Mouse (Mus musculus) erythroblast, adult 5-6 weeks (primary cell): ENCODE data around the gene Tbc1d30. TPM values are rescaled to one million over a fixed set of nuclear protein-coding genes. Genes with fewer than 3 reads are reported as not detected.

Experiments
- ATAC-seq: replicated peaks from 2 replicates; pipeline ENCODE4 v1.8.0; 2016; ENCODE audit warnings: moderate number of reproducible peaks, mild to moderate bottlenecking, moderate TSS enrichment, inconsistent platforms; ENCODE audit not compliant: poor library complexity, low FRiP score, severe bottlenecking
- total RNA-seq, 2 experiments: library from RNA; stranded (forward) in 1 of 2; stranded (reverse) in 1 of 2; fragments of 150-400 nt in 1 of 2; fragments of 200-764, 138-1000 nt in 1 of 2; gene quantifications; 2 replicates each; pipeline versions ENCODE4 v1.2.3 to v1.2.4; 2015 to 2017; ENCODE audit warnings: low replicate concordance in 2 of 2

Tbc1d30 gene
- total RNA-seq, 2 experiments from 2014 or later = 0.60 TPM; not detected in 1

DNA sequence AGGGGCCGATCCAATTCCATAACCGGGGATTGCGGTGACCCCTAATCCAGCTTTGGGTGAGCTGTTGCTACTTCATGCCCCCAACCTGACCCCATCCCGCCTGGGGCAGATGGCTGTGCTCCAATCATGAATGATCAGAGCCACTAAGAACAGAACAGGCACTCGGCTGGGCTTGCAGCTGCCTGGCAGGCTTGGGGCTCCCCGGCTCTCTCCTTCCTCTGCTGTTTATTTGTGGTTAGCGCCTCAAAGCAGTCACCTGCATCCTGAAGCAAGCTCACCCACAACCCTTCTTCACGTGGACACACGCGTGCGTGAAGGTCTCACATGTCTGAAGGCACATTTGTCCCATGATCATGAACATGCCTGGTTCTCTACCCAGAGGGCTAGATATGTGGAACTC is 68.6 kb downstream of the Tbc1d30 start:
- ATAC-seq = no peak

- ATAC-seq = no peak
Measured at GRCm38 (mm10) chr10:121280943-121281342, 70.1 kb downstream of the Tbc1d30 start.

GRCm38 (mm10) chr10:121277022-121277471 is 74.0 kb downstream of the Tbc1d30 start:
- no peak for ATAC-seq

GRCm38 (mm10) chr10:121274964-121275363 is 76.1 kb downstream of the Tbc1d30 start:
- no peak for ATAC-seq

DNA sequence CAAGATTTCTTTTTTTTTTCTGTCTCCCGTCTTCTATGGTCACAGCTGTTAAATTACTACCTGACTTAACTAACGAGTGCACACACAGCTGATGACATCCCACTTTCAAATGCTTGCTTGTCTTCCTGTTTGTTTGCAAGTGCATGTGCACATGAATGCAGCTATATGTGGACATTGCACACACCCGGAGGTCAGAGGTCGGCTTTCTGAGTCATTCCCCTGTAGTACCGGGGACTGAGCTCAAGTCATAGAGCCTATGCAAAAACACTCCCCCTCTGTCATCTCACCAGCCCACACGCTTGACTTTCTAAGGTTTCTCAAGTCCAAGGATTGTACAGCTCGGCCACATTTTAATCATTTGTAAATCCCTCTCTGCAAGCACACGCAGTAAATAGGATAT is 80.1 kb downstream of the Tbc1d30 start:
- no peak for ATAC-seq

- ATAC-seq = no peak
Measured at GRCm38 (mm10) chr10:121268771-121269170, 82.3 kb downstream of the Tbc1d30 start.

GRCm38 (mm10) chr10:121264204-121264575 is 86.9 kb downstream of the Tbc1d30 start:
- ATAC-seq = no peak

- ATAC-seq = no peak
Measured at GRCm38 (mm10) chr10:121263520-121264203, 87.4 kb downstream of the Tbc1d30 start.

DNA sequence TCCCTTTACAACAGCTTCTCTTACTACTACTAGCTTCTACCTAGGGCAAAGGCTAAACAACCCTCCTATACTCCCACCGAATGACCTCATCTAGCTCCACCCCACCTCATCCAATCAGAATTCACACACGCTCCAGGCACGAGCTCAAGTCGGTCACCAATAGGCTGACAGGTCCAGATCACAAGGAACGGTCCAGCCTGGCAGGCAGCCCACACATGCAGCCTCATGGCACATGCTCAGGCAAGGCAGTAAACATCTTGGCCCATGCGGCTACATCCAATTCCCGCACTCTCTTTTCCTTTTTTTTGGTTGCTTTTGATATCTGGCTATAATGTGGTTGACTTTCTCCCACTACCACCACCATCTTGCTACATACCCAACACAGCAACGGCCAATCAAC is 88.9 kb downstream of the Tbc1d30 start:
- no peak for ATAC-seq

GRCm38 (mm10) chr10:121261036-121261592 is 90.0 kb downstream of the Tbc1d30 start:
- no peak for ATAC-seq

DNA sequence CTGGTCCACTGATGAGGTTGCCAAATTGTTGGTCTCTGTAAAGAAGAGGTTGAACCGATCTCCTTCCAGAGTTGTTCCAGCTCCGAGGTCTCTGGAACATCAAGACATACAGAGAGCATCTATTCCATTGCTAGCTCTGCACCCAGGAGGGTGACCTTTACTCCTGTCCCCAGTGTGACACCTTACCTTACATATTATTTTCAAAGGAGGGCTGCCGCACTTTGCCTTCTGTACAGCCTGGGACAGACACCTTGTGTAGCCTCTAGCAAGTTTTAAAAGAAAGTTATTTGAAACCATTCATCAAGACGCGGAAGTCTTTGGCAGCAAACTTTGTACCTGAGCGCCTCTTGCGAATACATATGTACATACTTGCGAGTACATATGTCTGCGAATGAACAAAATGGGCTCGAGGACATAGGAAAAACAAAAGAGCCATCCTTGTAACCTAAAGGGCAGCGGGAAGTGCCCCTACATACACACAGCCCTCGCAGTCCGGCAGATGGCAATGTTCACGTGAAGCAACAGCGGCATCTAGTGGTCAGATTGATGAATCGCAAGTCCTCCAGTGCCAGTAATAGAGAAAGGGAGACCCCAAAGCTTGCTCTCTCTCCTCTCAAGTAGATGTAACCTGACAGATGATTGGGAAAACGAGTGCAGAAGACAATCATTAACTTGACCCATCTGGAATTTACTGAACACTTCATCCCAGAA is 94.8 kb downstream of the Tbc1d30 start:
- ATAC-seq = peak; percentile 83

DNA sequence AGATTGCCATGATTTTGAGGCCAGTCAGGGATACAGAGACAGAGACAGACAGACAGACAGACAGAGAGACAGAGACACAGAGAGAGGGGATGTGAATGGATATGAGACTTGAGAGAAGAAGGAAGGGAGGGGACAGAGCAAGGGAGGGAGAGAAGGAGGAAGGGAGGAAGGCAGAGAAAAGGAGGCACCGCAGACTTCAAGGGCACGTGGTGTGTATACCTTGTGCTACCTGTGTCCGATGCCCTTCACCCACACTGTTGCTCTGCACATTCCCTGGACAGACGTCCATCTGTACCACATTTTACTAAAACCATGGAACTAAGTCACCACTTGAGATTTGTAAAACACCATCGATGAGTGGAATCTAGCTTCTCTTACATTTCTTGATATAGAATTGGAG is 95.6 kb downstream of the Tbc1d30 start:
- no peak for ATAC-seq

GRCm38 (mm10) chr10:121254343-121254742 is 96.7 kb downstream of the Tbc1d30 start:
- ATAC-seq = no peak

GRCm38 (mm10) chr10:121252781-121253180 is 98.3 kb downstream of the Tbc1d30 start:
- no peak for ATAC-seq

GRCm38 (mm10) chr10:121251191-121251590 is 99.9 kb downstream of the Tbc1d30 start:
- no peak for ATAC-seq

GRCm38 (mm10) chr10:121249820-121250219 is 101.3 kb downstream of the Tbc1d30 start:
- no peak for ATAC-seq

GRCm38 (mm10) chr10:121247545-121247944 is 103.5 kb downstream of the Tbc1d30 start:
- no peak for ATAC-seq

DNA sequence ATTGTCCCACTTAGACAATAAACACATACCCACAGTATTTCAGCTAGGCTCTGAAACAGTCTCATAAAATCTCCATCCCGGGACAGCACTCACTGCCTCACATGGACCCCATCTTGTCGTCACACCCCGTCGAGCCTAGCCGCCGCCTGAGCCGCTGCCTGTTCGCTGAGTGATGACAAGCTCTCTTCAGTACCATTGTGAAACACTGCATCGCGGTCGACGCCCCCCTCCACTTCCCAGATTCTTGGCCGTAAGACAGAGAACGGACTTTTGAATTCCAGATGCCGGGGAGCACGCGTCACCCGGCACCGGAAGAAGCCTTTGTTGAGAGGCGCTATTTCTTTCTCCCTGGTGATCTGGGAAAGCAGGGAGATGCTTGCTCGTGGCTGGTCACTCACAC is 104.1 kb downstream of the Tbc1d30 start:
- ATAC-seq = no peak

DNA sequence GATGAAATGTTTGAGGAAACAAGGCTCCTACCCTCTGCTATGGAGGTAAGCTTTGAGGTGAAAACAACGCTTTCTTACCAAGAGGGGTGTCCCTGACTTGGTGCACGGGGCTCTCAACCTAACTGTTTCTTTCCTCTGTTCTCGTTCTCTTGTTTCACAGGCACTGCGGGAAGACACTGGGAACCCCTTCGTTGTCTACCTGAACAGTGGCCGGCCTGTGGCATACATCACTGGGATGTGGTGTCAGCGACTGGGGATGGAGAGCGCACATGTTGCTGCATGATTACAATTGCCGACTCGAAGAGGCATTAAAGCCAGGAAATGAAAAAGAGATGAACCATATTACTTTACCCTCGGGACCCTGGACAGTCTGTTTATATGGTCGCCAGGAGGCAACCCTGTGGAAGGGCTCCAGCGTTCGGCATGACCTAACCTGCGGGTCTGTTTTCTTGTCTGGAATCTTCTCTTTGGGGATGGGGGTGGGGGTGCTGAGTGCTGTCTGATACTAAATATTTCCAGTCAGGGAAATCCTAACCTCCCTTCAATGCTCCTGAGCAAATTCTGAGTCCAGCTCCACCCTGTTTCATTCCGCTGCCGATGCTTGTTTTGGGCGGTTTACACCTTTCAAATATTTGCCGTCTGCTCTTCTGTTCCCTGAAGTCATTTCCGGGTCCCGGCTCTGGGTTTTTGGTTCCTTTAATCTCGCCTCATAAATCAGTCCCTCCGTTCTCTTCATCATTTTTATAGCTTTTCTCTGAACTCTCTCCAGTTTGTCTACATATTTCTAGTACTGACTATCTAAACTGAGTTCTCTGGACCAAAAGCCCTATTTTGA is 107.5 kb downstream of the Tbc1d30 start:
- no peak for ATAC-seq

DNA sequence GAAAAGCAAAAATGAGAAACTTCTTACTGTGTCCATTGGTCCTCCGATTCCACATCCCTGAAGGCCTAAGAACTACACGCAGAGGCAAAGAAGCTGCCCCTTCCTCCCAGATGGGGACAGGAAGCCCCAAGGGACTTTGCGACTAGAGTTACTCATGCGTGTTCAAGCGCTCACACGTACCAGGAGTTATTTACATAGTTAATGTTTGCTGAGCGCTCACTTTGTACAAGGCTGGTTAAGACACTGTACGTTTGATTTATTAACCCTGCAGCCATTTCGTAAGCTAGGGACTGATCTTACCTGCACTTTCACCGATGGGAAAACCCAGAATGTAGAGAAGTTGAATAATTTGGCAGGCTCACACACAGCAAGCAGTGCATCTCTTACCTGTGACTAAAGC is 108.5 kb downstream of the Tbc1d30 start:
- no peak for ATAC-seq
